Mouse (Mus musculus): ENCODE results near the gene Anks1. TPM values are rescaled to one million over a fixed set of nuclear protein-coding genes. Genes with fewer than 3 reads are reported as not detected.

Anks1 gene
- 84.6 and 93.6 TPM in 2 replicates for polyA plus RNA-seq (2016; fragmentation: Nextera tagmentation; extraction: Ambion mirVana)

GRCm38 (mm10) chr17:27908888-27909621 lies at the start of gene Anks1:
Gene Anks1 (plus strand): TSS chr17:27909306.
- H3K9me3 ChIP-seq = no peaks in the 10 kb centered on the region
- no peaks in the 10 kb centered on the region for H3K27me3 ChIP-seq (replicated peaks)
- H3K27ac ChIP-seq = peak within 1 kb of the TSS; percentile 67; the same call in 1 of the 2 replicates
- WGBS = under 1% methylated on average over 77 of the region's 78 CpGs
- H3K4me1 ChIP-seq = peaks cover 24% of the 10 kb centered on the region
- H3K4me2 ChIP-seq (replicated peaks) = peak within 1 kb of the TSS; percentile 85
- H3K36me3 ChIP-seq = peaks cover 11% of the 10 kb centered on the region; the same call in 1 of the 2 replicates
- H3K4me3 ChIP-seq = peak within 1 kb of the TSS; percentile 92
- peak within 1 kb of the TSS; percentile 84 for H3K9ac ChIP-seq
- ATAC-seq (ENCODE audit: low FRiP score, low read depth) = peak; percentile 83

- Histone ChIP-seq H3K27ac (no peak overlapping the region), H3K4me1 (no peaks in the 10 kb centered on the region; the same call in 1 of the 2 replicates), H3K4me2 (replicated peaks) (no peak overlapping the region), H3K4me3 (no peak overlapping the region), H3K9me3 (no peaks in the 10 kb centered on the region), H3K27me3 (replicated peaks) (no peaks in the 10 kb centered on the region), H3K36me3 (no peaks in the 10 kb centered on the region), H3K9ac (no peak overlapping the region)
- WGBS = 78% methylated on average over 2 of the region's 2 CpGs
- no peak for ATAC-seq (ENCODE audit: low FRiP score, low read depth)
Observed at GRCm38 (mm10) chr17:27865461-27865860, 43.6 kb upstream of the Anks1 start.

GRCm38 (mm10) chr17:27866737-27867136 lies 42.4 kb upstream of the Anks1 start:
- no peaks in the 10 kb centered on the region; the same call in 1 of the 2 replicates for H3K4me1 ChIP-seq
- no peak overlapping the region for H3K27ac ChIP-seq
- H3K27me3 ChIP-seq (replicated peaks) = no peaks in the 10 kb centered on the region
- 91% methylated on average over 4 of the region's 4 CpGs for whole genome bisulfite sequencing
- H3K9ac ChIP-seq = no peak overlapping the region
- H3K9me3 ChIP-seq = no peaks in the 10 kb centered on the region
- H3K36me3 ChIP-seq = no peaks in the 10 kb centered on the region
- ATAC-seq (ENCODE audit: low FRiP score, low read depth) = no peak
- no peak overlapping the region for H3K4me2 ChIP-seq (replicated peaks)
- no peak overlapping the region for H3K4me3 ChIP-seq

- Histone ChIP-seq H3K27ac (no peak overlapping the region), H3K4me1 (no peaks in the 10 kb centered on the region), H3K36me3 (no peaks in the 10 kb centered on the region), H3K4me3 (no peak overlapping the region), H3K27me3 (replicated peaks) (no peaks in the 10 kb centered on the region), H3K9ac (no peak overlapping the region), H3K4me2 (replicated peaks) (no peak overlapping the region), H3K9me3 (no peaks in the 10 kb centered on the region)
- no peak for ATAC-seq (ENCODE audit: low FRiP score, low read depth)
- 92% methylated on average over 3 of the region's 3 CpGs for WGBS
Observed at GRCm38 (mm10) chr17:27871851-27872250, 37.3 kb upstream of the Anks1 start.

- 75% methylated on average over 3 of the region's 3 CpGs for WGBS
- H3K27ac ChIP-seq = no peak overlapping the region
- no peak overlapping the region for H3K4me3 ChIP-seq
- ATAC-seq (ENCODE audit: low FRiP score, low read depth) = no peak
- H3K9ac ChIP-seq = no peak overlapping the region
- no peaks in the 10 kb centered on the region for H3K27me3 ChIP-seq (replicated peaks)
- H3K9me3 ChIP-seq = no peaks in the 10 kb centered on the region
- no peak overlapping the region for H3K4me2 ChIP-seq (replicated peaks)
- 0 out of 2 replicates have a peak, but pooled peaks cover 3% of the 10 kb centered on the region for H3K36me3 ChIP-seq
- H3K4me1 ChIP-seq = no peaks in the 10 kb centered on the region
Observed at GRCm38 (mm10) chr17:27873583-27873982, 35.5 kb upstream of the Anks1 start.

GRCm38 (mm10) chr17:27874510-27874909 lies 34.6 kb upstream of the Anks1 start:
- Histone ChIP-seq H3K4me2 (replicated peaks) (no peak overlapping the region), H3K4me3 (no peak overlapping the region), H3K27me3 (replicated peaks) (no peaks in the 10 kb centered on the region), H3K9me3 (no peaks in the 10 kb centered on the region), H3K27ac (no peak overlapping the region), H3K4me1 (no peaks in the 10 kb centered on the region), H3K9ac (no peak overlapping the region), H3K36me3 (peaks cover 12% of the 10 kb centered on the region)
- WGBS = 82% methylated on average over 5 of the region's 5 CpGs
- no peak for ATAC-seq (ENCODE audit: low FRiP score, low read depth)

- H3K27me3 ChIP-seq (replicated peaks) = no peaks in the 10 kb centered on the region
- no peaks in the 10 kb centered on the region for H3K4me1 ChIP-seq
- no peak for ATAC-seq (ENCODE audit: low FRiP score, low read depth)
- H3K4me3 ChIP-seq = no peak overlapping the region
- peaks cover 71% of the 10 kb centered on the region for H3K36me3 ChIP-seq
- no peak overlapping the region for H3K4me2 ChIP-seq (replicated peaks)
- no peak overlapping the region for H3K9ac ChIP-seq
- H3K27ac ChIP-seq = no peak overlapping the region
- 71% methylated on average over 11 of the region's 11 CpGs for WGBS
- no peaks in the 10 kb centered on the region for H3K9me3 ChIP-seq
Observed at GRCm38 (mm10) chr17:27881518-27881917, 27.6 kb upstream of the Anks1 start.

- Histone ChIP-seq H3K9ac (no peak overlapping the region), H3K9me3 (no peaks in the 10 kb centered on the region), H3K4me1 (no peaks in the 10 kb centered on the region), H3K27ac (no peak overlapping the region), H3K27me3 (replicated peaks) (no peaks in the 10 kb centered on the region), H3K4me2 (replicated peaks) (no peak overlapping the region), H3K4me3 (no peak overlapping the region), H3K36me3 (peaks cover 85% of the 10 kb centered on the region)
- no peak for ATAC-seq (ENCODE audit: low FRiP score, low read depth)
- 90% methylated on average over 8 of the region's 8 CpGs for WGBS
Observed at GRCm38 (mm10) chr17:27883129-27883528, 26.0 kb upstream of the Anks1 start.

- no peaks in the 10 kb centered on the region for H3K27me3 ChIP-seq (replicated peaks)
- 95% methylated on average over 6 of the region's 6 CpGs for WGBS
- no peak overlapping the region for H3K4me2 ChIP-seq (replicated peaks)
- H3K27ac ChIP-seq = no peak overlapping the region
- H3K4me3 ChIP-seq = no peak overlapping the region
- peaks cover 83% of the 10 kb centered on the region for H3K36me3 ChIP-seq
- H3K9ac ChIP-seq = no peak overlapping the region
- no peak for ATAC-seq (ENCODE audit: low FRiP score, low read depth)
- no peaks in the 10 kb centered on the region for H3K9me3 ChIP-seq
- no peaks in the 10 kb centered on the region for H3K4me1 ChIP-seq
Observed at GRCm38 (mm10) chr17:27883994-27884393, 25.1 kb upstream of the Anks1 start.

- H3K27me3 ChIP-seq (replicated peaks) = no peaks in the 10 kb centered on the region
- no peak overlapping the region for H3K27ac ChIP-seq
- H3K4me3 ChIP-seq = no peak overlapping the region
- no peaks in the 10 kb centered on the region for H3K9me3 ChIP-seq
- ATAC-seq (ENCODE audit: low FRiP score, low read depth) = no peak
- no peaks in the 10 kb centered on the region for H3K4me1 ChIP-seq
- H3K36me3 ChIP-seq = peaks cover 64% of the 10 kb centered on the region
- H3K9ac ChIP-seq = no peak overlapping the region
- 89% methylated on average over 19 of the region's 19 CpGs for WGBS
- H3K4me2 ChIP-seq (replicated peaks) = no peak overlapping the region
Observed at GRCm38 (mm10) chr17:27886499-27887210, 22.5 kb upstream of the Anks1 start.

- Histone ChIP-seq H3K9me3 (no peaks in the 10 kb centered on the region), H3K9ac (peak overlapping the region; percentile 84), H3K36me3 (peaks cover 16% of the 10 kb centered on the region), H3K4me3 (peak overlapping the region; percentile 92), H3K4me2 (replicated peaks) (peak overlapping the region; percentile 85), H3K4me1 (peaks cover 24% of the 10 kb centered on the region), H3K27me3 (replicated peaks) (no peaks in the 10 kb centered on the region), H3K27ac (no peak overlapping the region)
- WGBS = under 1% methylated on average over 45 of the region's 45 CpGs
- peak; percentile 28; the same call in 1 of the 2 replicates for ATAC-seq (ENCODE audit: low FRiP score, low read depth)
Observed at GRCm38 (mm10) chr17:27907512-27908205, 1.4 kb upstream of the Anks1 start.

All from neural tube, embryonic 12.5 days (tissue).